Mouse (Mus musculus) liver, adult 2 months (tissue): Measurements from ENCODE around the gene Duxbl2. TPM values are rescaled to one million over a fixed set of nuclear protein-coding genes. Genes with fewer than 3 reads are reported as not detected.
"Not testable (repeated sequence)": the region's sequence is repeated elsewhere in the genome, so short reads cannot be mapped to it uniquely, and the experiment has no call there.

ENCODE experiments used
- DNase-seq: peaks from one replicate; pipeline ENCODE4 v3.0.0-alpha.2; 2011; ENCODE audit warnings: low read depth, low spot score; ENCODE audit errors: extremely low read depth
- H3K27ac ChIP-seq: fragments of 200-500 bp; replicated peaks from 2 replicates; pipeline ENCODE4 v1.5.1; 2012; ENCODE audit warnings: low read depth, mild to moderate bottlenecking, control low read depth, inconsistent platforms, low read length; ENCODE audit not compliant: insufficient read depth
- H3K27me3 ChIP-seq: fragments of 200-500 bp; 2 replicates; pipeline ENCODE4 v1.6.1; 2012; ENCODE audit warnings: mild to moderate bottlenecking, moderate library complexity, low read length, inconsistent platforms; ENCODE audit not compliant: control insufficient read depth, insufficient read depth
- H3K36me3 ChIP-seq: fragments of 200-500 bp; 2 replicates; pipeline ENCODE4 v1.6.1; 2012; ENCODE audit warnings: low read length, inconsistent platforms; ENCODE audit not compliant: control insufficient read depth, insufficient read depth
- H3K4me1 ChIP-seq: fragments of 200-500 bp; 2 replicates; pipeline ENCODE4 v1.6.1; 2011; ENCODE audit warnings: low read length; ENCODE audit not compliant: control insufficient read depth, insufficient read depth
- H3K4me3 ChIP-seq: fragments of 200-500 bp; 2 replicates; pipeline ENCODE4 v1.5.1; 2011; ENCODE audit warnings: low read depth, mild to moderate bottlenecking, control low read depth, low read length, moderate library complexity; ENCODE audit not compliant: insufficient read depth
- H3K79me2 ChIP-seq: fragments of 200-500 bp; 2 replicates; pipeline ENCODE4 v1.6.1; 2012; ENCODE audit warnings: inconsistent platforms, mild to moderate bottlenecking, low read length, moderate library complexity; ENCODE audit not compliant: control insufficient read depth, insufficient read depth
- H3K9ac ChIP-seq: fragments of 200-500 bp; 2 replicates; pipeline ENCODE4 v1.6.1; 2012; ENCODE audit warnings: low read depth, mild to moderate bottlenecking, control low read depth, inconsistent platforms, low read length
- WGBS: fragments of 180-500 bp; shearing (Covaris S2); methylation state at CpG from one replicate; pipeline ENCODE4 v1.1.7; 2018; 5-methylcytosine and 5-hydroxymethylcytosine counted together
- polyA plus RNA-seq: library from polyadenylated mRNA; depleted of rRNA; stranded (reverse); fragments of >200 nt; gene quantifications from 2 replicates; pipeline ENCODE4 v1.2.3, GENCODE M21; 2012; rRNA removed
- total RNA-seq: library from RNA; depleted of rRNA; stranded (reverse); fragments of >200 nt; gene quantifications from 2 replicates; pipeline ENCODE4 v1.2.3, GENCODE M21; 2014; rRNA removed

The Duxbl2 gene
- total and polyA plus RNA-seq, 2 experiments, result not detected

DNA sequence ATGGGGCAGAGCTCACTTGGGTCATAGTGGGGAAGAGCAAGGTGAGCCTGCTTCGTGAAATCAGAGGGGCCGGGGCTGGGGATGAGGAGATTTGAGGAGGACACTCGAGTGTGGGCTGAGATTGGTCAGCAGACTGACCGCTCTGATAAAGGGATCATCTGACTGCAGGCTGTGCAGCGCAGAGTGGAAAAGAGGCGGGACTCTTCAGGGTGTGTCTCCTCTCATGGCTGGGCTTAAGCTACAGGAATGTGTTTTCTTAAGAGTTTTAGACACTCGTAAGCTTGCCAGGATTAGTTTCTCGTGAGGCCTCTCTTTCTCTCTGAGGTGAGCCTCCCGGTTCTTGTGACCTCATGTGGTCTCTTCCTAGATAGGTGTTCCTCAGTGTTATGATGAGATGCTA is 43.0 kb downstream of the Duxbl2 start:
- H3K36me3 ChIP-seq, H3K27ac ChIP-seq, H3K4me1 ChIP-seq, DNase-seq, H3K79me2 ChIP-seq, H3K4me3 ChIP-seq, H3K27me3 ChIP-seq, H3K9ac ChIP-seq: not testable (repeated sequence)
- no CpG with 5 or more reads among the region's 9 CpGs for WGBS

DNA sequence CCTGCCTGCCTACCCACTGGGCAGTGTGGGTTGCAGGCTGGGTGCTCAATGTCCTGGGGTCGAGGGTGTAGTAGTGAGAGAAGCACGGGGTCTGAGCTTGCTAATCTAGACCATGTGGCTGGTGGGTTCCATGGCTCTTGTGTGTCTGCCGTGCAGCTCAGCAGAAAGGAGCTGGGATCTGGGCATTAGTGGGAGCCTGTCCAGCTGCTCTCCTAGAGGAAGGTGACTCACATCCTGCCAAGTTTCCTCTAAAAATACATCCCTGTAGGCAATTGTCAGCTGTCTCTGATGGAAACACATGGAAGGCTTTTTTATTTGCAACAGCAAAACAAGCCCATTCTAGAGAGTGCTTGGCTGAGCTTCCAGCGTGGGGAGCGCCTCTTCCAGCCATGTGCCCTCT is 44.3 kb downstream of the Duxbl2 start:
- H3K27me3 ChIP-seq, H3K36me3 ChIP-seq, H3K4me3 ChIP-seq, H3K79me2 ChIP-seq, H3K4me1 ChIP-seq, H3K27ac ChIP-seq, H3K9ac ChIP-seq, DNase-seq: not testable (repeated sequence)
- WGBS, result no CpG with 5 or more reads among the region's 5 CpGs

DNA sequence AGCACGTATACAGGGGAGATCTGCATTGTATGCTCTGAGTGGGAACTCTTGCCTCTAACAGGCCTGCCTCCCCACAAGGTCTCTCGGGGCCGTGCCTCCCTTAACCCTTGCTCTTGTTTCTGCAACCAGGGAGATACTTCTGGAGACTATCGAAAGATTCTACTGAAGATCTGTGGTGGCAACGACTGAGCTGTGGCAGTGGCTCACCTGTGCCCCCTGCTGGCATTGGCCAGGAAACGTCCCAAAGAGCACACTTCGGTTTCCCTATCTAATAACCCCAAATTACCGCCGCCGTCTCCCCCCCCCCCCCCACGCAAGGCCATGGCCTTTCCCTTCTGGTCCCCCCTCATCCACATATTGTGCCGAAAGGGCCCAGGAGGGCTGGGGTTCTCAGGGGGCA is 47.1 kb downstream of the Duxbl2 start:
- H3K79me2 ChIP-seq, DNase-seq, H3K9ac ChIP-seq, H3K4me3 ChIP-seq, H3K36me3 ChIP-seq, H3K27ac ChIP-seq, H3K4me1 ChIP-seq, H3K27me3 ChIP-seq: not testable (repeated sequence)
- no CpG with 5 or more reads among the region's 12 CpGs for WGBS

DNA sequence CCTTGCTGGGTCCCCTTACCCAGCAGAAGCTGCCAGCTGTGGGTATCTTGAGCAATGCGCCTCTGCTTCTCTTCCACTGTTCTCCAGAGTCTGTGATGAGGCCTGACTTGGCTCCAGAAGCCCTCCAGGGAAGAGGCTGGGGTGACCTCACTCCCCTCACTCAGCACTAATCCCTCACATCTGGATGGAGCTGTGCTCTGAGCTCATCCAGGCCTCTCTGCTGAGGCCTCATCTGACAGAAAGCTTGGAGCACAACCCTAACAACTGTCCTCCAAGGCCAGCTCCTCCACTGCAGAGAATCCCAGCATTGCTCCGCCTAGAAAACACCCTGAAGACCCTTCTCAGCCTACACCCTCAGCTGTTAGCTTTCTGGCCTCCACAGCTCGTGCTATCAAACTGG is 55.8 kb downstream of the Duxbl2 start:
- H3K27me3 ChIP-seq, H3K36me3 ChIP-seq, H3K4me1 ChIP-seq, DNase-seq, H3K9ac ChIP-seq, H3K79me2 ChIP-seq, H3K27ac ChIP-seq, H3K4me3 ChIP-seq: not testable (repeated sequence)
- no CpG with 5 or more reads among the region's 3 CpGs for WGBS

DNA sequence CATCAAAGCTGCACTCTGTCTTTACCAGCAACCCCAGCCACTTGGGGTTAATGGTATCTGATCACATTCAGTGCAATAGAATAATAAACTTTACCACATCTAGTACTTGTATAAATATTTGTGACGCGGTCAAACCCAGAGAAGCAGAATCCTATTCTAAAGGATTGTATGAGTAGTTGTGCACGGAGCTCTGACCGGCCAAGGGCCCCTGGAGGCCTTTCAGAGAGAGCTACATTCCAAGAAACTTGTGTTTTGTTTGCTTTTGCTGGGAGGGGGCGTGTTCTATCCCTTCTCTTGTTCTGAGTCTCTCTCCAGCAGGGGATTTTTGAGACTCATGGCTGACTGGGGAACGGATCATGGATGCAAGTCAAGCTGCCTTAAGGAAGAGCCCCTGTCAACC is 56.9 kb downstream of the Duxbl2 start:
- not testable (repeated sequence) for H3K36me3 ChIP-seq, H3K27me3 ChIP-seq, DNase-seq, H3K9ac ChIP-seq, H3K4me3 ChIP-seq, H3K27ac ChIP-seq, H3K4me1 ChIP-seq, H3K79me2 ChIP-seq
- WGBS, result no CpG with 5 or more reads among the region's 6 CpGs

Other genes starting within 250 kb of the Duxbl2 start
- gene Plac9a, start 215.2 kb upstream of the Duxbl2 start, total RNA-seq, result not detected in 2 replicates
- gene Plac9a, start 215.2 kb upstream of the Duxbl2 start, polyA plus RNA-seq, result 0.49 TPM in 1 of 2 replicates, not detected in the other
- 1.7 and 2.2 TPM in 2 replicates for gene Tmem254a, start 190.7 kb upstream of the Duxbl2 start, total RNA-seq
- 11.7 and 15.7 TPM in 2 replicates for gene Tmem254a, start 190.7 kb upstream of the Duxbl2 start, polyA plus RNA-seq
- gene Cphx1, start 180.0 kb upstream of the Duxbl2 start, total RNA-seq, result not detected in 2 replicates
- 0.72 and 2.0 TPM in 2 replicates for gene Cphx1, start 180.0 kb upstream of the Duxbl2 start, polyA plus RNA-seq
- 0.46 TPM in 1 of 2 replicates, not detected in the other for gene Duxbl1, start 139.8 kb upstream of the Duxbl2 start, total RNA-seq
- gene Duxbl1, start 139.8 kb upstream of the Duxbl2 start, polyA plus RNA-seq, result 0.05 TPM in 1 of 2 replicates, not detected in the other
- gene Gm9780, start 75.6 kb upstream of the Duxbl2 start, total RNA-seq, result 20.1 and 20.7 TPM in 2 replicates
- gene Gm9780, start 75.6 kb upstream of the Duxbl2 start, polyA plus RNA-seq, result 28.0 and 28.2 TPM in 2 replicates
- gene Tmem254c, start 51.0 kb upstream of the Duxbl2 start, total RNA-seq, result 29.7 and 34.0 TPM in 2 replicates
- gene Tmem254c, start 51.0 kb upstream of the Duxbl2 start, polyA plus RNA-seq, result 150 and 159 TPM in 2 replicates
- not detected in 2 replicates for gene Cphx2, start 36.8 kb upstream of the Duxbl2 start, total RNA-seq
- 0.21 TPM in 1 of 2 replicates, not detected in the other for gene Cphx2, start 36.8 kb upstream of the Duxbl2 start, polyA plus RNA-seq
- 0.55 and 0.74 TPM in 2 replicates for gene Cphx3, start 36.1 kb upstream of the Duxbl2 start, total RNA-seq
- gene Cphx3, start 36.1 kb upstream of the Duxbl2 start, polyA plus RNA-seq, result 0.45 TPM in 1 of 2 replicates, not detected in the other
- gene Plac9b, start 64.1 kb downstream of the Duxbl2 start, total RNA-seq, result not detected in 2 replicates
- 6.0 and 7.2 TPM in 2 replicates for gene Plac9b, start 64.1 kb downstream of the Duxbl2 start, polyA plus RNA-seq
- gene Tmem254b, start 88.7 kb downstream of the Duxbl2 start, total RNA-seq, result 5.7 and 6.7 TPM in 2 replicates
- 76.5 and 139 TPM in 2 replicates for gene Tmem254b, start 88.7 kb downstream of the Duxbl2 start, polyA plus RNA-seq
- not detected in 2 replicates for gene Duxbl3, start 139.6 kb downstream of the Duxbl2 start, total RNA-seq
- gene Duxbl3, start 139.6 kb downstream of the Duxbl2 start, polyA plus RNA-seq, result not detected in 2 replicates